Mouse (Mus musculus) liver, postnatal 0 days (tissue): ENCODE results near the gene Xrcc6.

Experiments used
- CTCF ChIP-seq: sonication (generic); IDR thresholded peaks from 2 replicates; pipeline ENCODE4 v1.5.1; 2016; ENCODE audit warnings: antibody characterized with exemption, low read depth
- EP300 ChIP-seq: IDR thresholded peaks from 2 replicates; pipeline ENCODE4 v1.6.1; 2016; ENCODE audit warnings: antibody characterized with exemption, low read depth, mild to moderate bottlenecking

DNA sequence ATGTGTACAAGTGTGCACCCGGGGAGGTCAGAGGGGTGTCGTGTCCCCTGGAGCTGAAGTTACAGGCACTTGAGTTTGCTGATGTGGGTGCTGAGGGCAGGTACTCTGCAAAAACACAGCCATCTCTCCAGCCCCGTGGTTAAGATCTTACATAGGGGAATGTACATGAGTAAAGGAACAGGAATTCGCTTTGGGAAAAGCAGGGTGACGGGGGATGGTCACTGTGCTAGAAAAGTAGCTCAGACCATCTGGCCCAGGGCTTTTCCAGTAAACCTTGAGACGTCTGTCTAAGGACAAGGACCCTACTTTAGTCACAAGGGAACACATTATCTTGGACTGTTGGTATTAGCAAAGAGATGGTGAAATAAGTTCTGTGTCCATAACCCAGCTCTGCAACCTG is 24.3 kb downstream of the Xrcc6 start:
- TF ChIP-seq CTCF: no peak
- TF ChIP-seq EP300: no peak
